Mouse (Mus musculus) G1E (cell line): ENCODE data around the gene Wwc1. TPM values are rescaled to one million over a fixed set of nuclear protein-coding genes. Genes with fewer than 3 reads are reported as not detected.
A peak's percentile ranks its signal among the peaks of the same experiment; 100 is the strongest.
"Not testable (repeated sequence)": the region's sequence is repeated elsewhere in the genome, so short reads cannot be mapped to it uniquely, and the experiment has no call there.

Experiments used
- ATAC-seq: 2 replicates; pipeline ENCODE4 v1.8.0; 2016; ENCODE audit warnings: mild to moderate bottlenecking; ENCODE audit not compliant: insufficient number of reproducible peaks, poor library complexity, low FRiP score, severe bottlenecking; ENCODE audit errors: extremely low read depth
- DNase-seq: peaks from one replicate; pipeline ENCODE4 v3.0.0; 2012; ENCODE audit warnings: low spot score
- H3K27me3 ChIP-seq: 2 replicates; pipeline ENCODE4 v1.6.1; 2012; ENCODE audit warnings: mild to moderate bottlenecking, low read length, inconsistent platforms; ENCODE audit not compliant: insufficient read depth
- H3K36me3 ChIP-seq: replicated peaks from 2 replicates; pipeline ENCODE3; 2012; ENCODE audit warnings: mild to moderate bottlenecking, inconsistent platforms
- H3K4me1 ChIP-seq: 2 replicates; pipeline ENCODE4 v1.6.1; 2012; ENCODE audit warnings: low read depth, low read length, inconsistent platforms, mixed read lengths; ENCODE audit not compliant: insufficient read depth
- H3K4me3 ChIP-seq: 2 replicates; pipeline ENCODE4 v1.5.1; 2012; ENCODE audit warnings: low read depth, mild to moderate bottlenecking, inconsistent platforms, low read length, moderate library complexity, mixed read lengths
- H3K9me3 ChIP-seq: replicated peaks from 2 replicates; pipeline ENCODE4 v1.6.1; 2012; ENCODE audit warnings: inconsistent platforms
- CTCF ChIP-seq: IDR thresholded peaks from 2 replicates; pipeline ENCODE4 v1.5.1; 2012; ENCODE audit warnings: low read depth, low read length, inconsistent platforms, mixed read lengths
- GATA1 ChIP-seq: IDR thresholded peaks from 2 replicates; pipeline ENCODE4 v1.6.1; 2012; ENCODE audit warnings: borderline replicate concordance, low read length, inconsistent platforms, mixed read lengths
- GATA2 ChIP-seq: IDR thresholded peaks from 2 replicates; pipeline ENCODE4 v1.6.1; 2012; ENCODE audit warnings: low read depth, low read length, inconsistent platforms, borderline replicate concordance
- POLR2AphosphoS5 ChIP-seq: IDR thresholded peaks from 2 replicates; pipeline ENCODE4 v1.6.1; 2012; ENCODE audit warnings: low read depth, low read length, inconsistent platforms; ENCODE audit not compliant: insufficient replicate concordance
- TAL1 ChIP-seq: conservative IDR thresholded peaks from 2 replicates; pipeline ENCODE4 v1.6.1; 2012; ENCODE audit warnings: low read depth, low read length, inconsistent platforms, mixed read lengths
- polyA plus RNA-seq: library from polyadenylated mRNA; stranded (reverse); fragments of >175 nt; gene quantifications from 2 replicates; pipeline ENCODE4 v1.2.3, GENCODE M21; 2012
- total RNA-seq, 2 experiments: library from RNA; stranded (forward) in 1 of 2; stranded (reverse) in 1 of 2; fragments of 200-1000 nt in 1 of 2; fragments of >200 nt in 1 of 2; fragmentation: Nextera tagmentation in 1 of 2; gene quantifications; 2 replicates each; pipeline ENCODE4 v1.2.3; 2014 to 2017

The Wwc1 gene
- total and polyA plus RNA-seq, 3 experiments, result 0.01 to 0.22 TPM; not detected in 1

- TF ChIP-seq CTCF (no peak), POLR2AphosphoS5 (no peak), GATA1 (no peak), GATA2 (no peak), TAL1 (no peak)
- ATAC-seq (no peak), DNase-seq (no peak)
- no peak overlapping the region for H3K4me3 ChIP-seq
- H3K9me3 ChIP-seq, result no peaks in the 10 kb centered on the region
- no peaks in the 10 kb centered on the region for H3K27me3 ChIP-seq
- H3K4me1 ChIP-seq, result no peaks in the 10 kb centered on the region
- peaks cover 99% of the 10 kb centered on the region for H3K36me3 ChIP-seq
Observed at GRCm38 (mm10) chr11:35811458-35811857, 168.9 kb downstream of the Wwc1 start.

GRCm38 (mm10) chr11:35801332-35801731, 179.0 kb downstream of the Wwc1 start:
- TF ChIP-seq GATA2 (no peak), TAL1 (no peak), GATA1 (no peak), POLR2AphosphoS5 (no peak), CTCF (no peak)
- ATAC-seq, result no peak
- no peak for DNase-seq
- Histone ChIP-seq H3K4me3 (no peak overlapping the region), H3K27me3 (peaks cover 8% of the 10 kb centered on the region), H3K4me1 (no peaks in the 10 kb centered on the region), H3K36me3 (peaks cover 12% of the 10 kb centered on the region), H3K9me3 (peaks cover 14% of the 10 kb centered on the region)

- Histone ChIP-seq H3K36me3 (no peaks in the 10 kb centered on the region), H3K4me3 (peak within 1 kb of the TSS; percentile 3; the same call in 1 of the 2 replicates), H3K27me3 (peaks cover 8% of the 10 kb centered on the region), H3K9me3 (peaks cover 14% of the 10 kb centered on the region), H3K4me1 (no peaks in the 10 kb centered on the region)
- DNase-seq (no peak), ATAC-seq (no peak)
- TF ChIP-seq POLR2AphosphoS5 (no peak), CTCF (no peak), GATA1 (no peak), TAL1 (no peak), GATA2 (no peak)
Observed at GRCm38 (mm10) chr11:35798874-35799273, 181.5 kb downstream of the Wwc1 start, which contains the start of gene Fbll1. TSS of gene Fbll1 (minus strand) at chr11:35798884.

GRCm38 (mm10) chr11:35798495-35798820, 181.9 kb downstream of the Wwc1 start:
- ATAC-seq (no peak), DNase-seq (no peak)
- TF ChIP-seq GATA2, result no peak
- H3K36me3 ChIP-seq, result no peaks in the 10 kb centered on the region
- peaks cover 8% of the 10 kb centered on the region for H3K27me3 ChIP-seq
- H3K9me3 ChIP-seq, result peaks cover 14% of the 10 kb centered on the region
- no peaks in the 10 kb centered on the region for H3K4me1 ChIP-seq
- H3K4me3 ChIP-seq, result no peak overlapping the region

- no peak for ATAC-seq
- Histone ChIP-seq H3K4me1 (no peaks in the 10 kb centered on the region), H3K27me3 (peaks cover 8% of the 10 kb centered on the region), H3K9me3 (peaks cover 14% of the 10 kb centered on the region), H3K4me3 (peak overlapping the region; percentile 3; the same call in 1 of the 2 replicates), H3K36me3 (no peaks in the 10 kb centered on the region)
- DNase-seq, result no peak
- no peak for TF ChIP-seq GATA2
- TF ChIP-seq TAL1, result no peak
- no peak for TF ChIP-seq CTCF
- no peak for TF ChIP-seq POLR2AphosphoS5
- TF ChIP-seq GATA1, result no peak
Observed at GRCm38 (mm10) chr11:35797751-35798494, 182.4 kb downstream of the Wwc1 start.

GRCm38 (mm10) chr11:35792800-35793199, 187.5 kb downstream of the Wwc1 start:
- not testable (repeated sequence) for H3K4me3 ChIP-seq, H3K4me1 ChIP-seq, DNase-seq, H3K9me3 ChIP-seq, ATAC-seq, H3K27me3 ChIP-seq
- peaks cover 38% of the 10 kb centered on the region for H3K36me3 ChIP-seq

GRCm38 (mm10) chr11:35788443-35788842, 191.9 kb downstream of the Wwc1 start:
- Histone ChIP-seq H3K9me3 (no peaks in the 10 kb centered on the region), H3K36me3 (peaks cover 68% of the 10 kb centered on the region), H3K4me3 (no peak overlapping the region), H3K4me1 (no peaks in the 10 kb centered on the region), H3K27me3 (no peaks in the 10 kb centered on the region)
- TF ChIP-seq POLR2AphosphoS5, result no peak
- TF ChIP-seq CTCF, result no peak
- no peak for TF ChIP-seq GATA1
- TF ChIP-seq TAL1, result no peak
- no peak for TF ChIP-seq GATA2
- ATAC-seq, result no peak
- no peak for DNase-seq
